Mouse (Mus musculus): Measurements from ENCODE around the gene B830017H08Rik.
A peak's percentile ranks its signal among the peaks of the same experiment; 100 is the strongest.

B830017H08Rik gene

GRCm38 (mm10) chr16:17832821-17833220, at the start of gene B830017H08Rik:
TSS of gene B830017H08Rik (plus strand) at chr16:17833121.
- DNase-seq (ENCODE audit: low spot score in 2 of 2): no peak

- no peak for DNase-seq (ENCODE audit: low spot score in 2 of 2)
These were observed 47.6 kb upstream of the B830017H08Rik start for GRCm38 (mm10) chr16:17785337-17785736.

- DNase-seq (ENCODE audit: low spot score in 2 of 2): no peak
These were observed 40.2 kb upstream of the B830017H08Rik start for GRCm38 (mm10) chr16:17792728-17793127.

GRCm38 (mm10) chr16:17794047-17794446, 38.9 kb upstream of the B830017H08Rik start:
- no peak for DNase-seq (ENCODE audit: low spot score in 2 of 2)

GRCm38 (mm10) chr16:17795643-17796042, 37.3 kb upstream of the B830017H08Rik start:
- DNase-seq (ENCODE audit: low spot score in 2 of 2): no peak

GRCm38 (mm10) chr16:17796519-17796918, 36.4 kb upstream of the B830017H08Rik start:
- no peak for DNase-seq (ENCODE audit: low spot score in 2 of 2)

- peak in 1 of 2 experiments; percentile 42 for DNase-seq (ENCODE audit: low spot score in 2 of 2)
These were observed 35.7 kb upstream of the B830017H08Rik start, which contains the start of gene Scarf2 for GRCm38 (mm10) chr16:17796971-17797811. TSS of gene Scarf2 (plus strand) at chr16:17797282.

- no peak for DNase-seq (ENCODE audit: low spot score in 2 of 2)
These were observed 35.1 kb upstream of the B830017H08Rik start for GRCm38 (mm10) chr16:17797812-17798311.

GRCm38 (mm10) chr16:17798321-17799180, 34.4 kb upstream of the B830017H08Rik start:
- DNase-seq (ENCODE audit: low spot score in 2 of 2): peak in 1 of 2 experiments; percentile 53

GRCm38 (mm10) chr16:17799584-17799983, 33.3 kb upstream of the B830017H08Rik start:
- no peak for DNase-seq (ENCODE audit: low spot score in 2 of 2)

- DNase-seq (ENCODE audit: low spot score in 2 of 2): no peak
These were observed 31.0 kb upstream of the B830017H08Rik start for GRCm38 (mm10) chr16:17801777-17802455.

GRCm38 (mm10) chr16:17802456-17802838, 30.5 kb upstream of the B830017H08Rik start:
- no peak for DNase-seq (ENCODE audit: low spot score in 2 of 2)

GRCm38 (mm10) chr16:17802839-17803674, 29.9 kb upstream of the B830017H08Rik start:
- DNase-seq (ENCODE audit: low spot score in 2 of 2): peak in 1 of 2 experiments; percentile 21

GRCm38 (mm10) chr16:17803675-17804448, 29.1 kb upstream of the B830017H08Rik start:
- DNase-seq (ENCODE audit: low spot score in 2 of 2): no peak

GRCm38 (mm10) chr16:17804449-17804912, 28.4 kb upstream of the B830017H08Rik start:
- DNase-seq (ENCODE audit: low spot score in 2 of 2): no peak

GRCm38 (mm10) chr16:17804982-17805381, 27.9 kb upstream of the B830017H08Rik start:
- no peak for DNase-seq (ENCODE audit: low spot score in 2 of 2)

- no peak for DNase-seq (ENCODE audit: low spot score in 2 of 2)
These were observed 26.2 kb upstream of the B830017H08Rik start for GRCm38 (mm10) chr16:17806581-17807191.

GRCm38 (mm10) chr16:17807192-17808009, 25.5 kb upstream of the B830017H08Rik start:
- DNase-seq (ENCODE audit: low spot score in 2 of 2): peak; percentile 47 to 80

Measured in urinary bladder, postnatal 36 days (tissue).